Mouse (Mus musculus) neural tube, embryonic 15.5 days (tissue): ENCODE results near the gene Zfp37. TPM values are rescaled to one million over a fixed set of nuclear protein-coding genes. Genes with fewer than 3 reads are reported as not detected.

Source experiments
- polyA plus RNA-seq: library from polyadenylated mRNA; unstranded; fragments of >200 nt; fragmentation: Nextera tagmentation; extraction: Ambion mirVana; gene quantifications from 2 replicates; pipeline ENCODE4 v1.2.1, GENCODE M21; 2015

Gene Zfp37
- polyA plus RNA-seq, 1 experiment from 2014 or later, result 25.9 TPM

Other genes starting within 250 kb of the Zfp37 start
- not detected in 2 replicates for gene Mup20, start 176.9 kb downstream of the Zfp37 start, polyA plus RNA-seq
- gene Mup3, start 143.7 kb downstream of the Zfp37 start, polyA plus RNA-seq, result not detected in 2 replicates
- gene Mup21, start 80.2 kb downstream of the Zfp37 start, polyA plus RNA-seq, result not detected in 2 replicates
- gene Slc31a2, start 31.5 kb upstream of the Zfp37 start, polyA plus RNA-seq, result 15.9 and 18.0 TPM in 2 replicates
- gene Fkbp15, start 129.5 kb upstream of the Zfp37 start, polyA plus RNA-seq, result 22.6 and 24.2 TPM in 2 replicates
- 32.2 and 36.5 TPM in 2 replicates for gene Slc31a1, start 129.7 kb upstream of the Zfp37 start, polyA plus RNA-seq
- gene Cdc26, start 177.6 kb upstream of the Zfp37 start, polyA plus RNA-seq, result 76.8 and 95.4 TPM in 2 replicates
- gene Prpf4, start 177.8 kb upstream of the Zfp37 start, polyA plus RNA-seq, result 15.3 and 16.4 TPM in 2 replicates
- gene Rnf183, start 204.2 kb upstream of the Zfp37 start, polyA plus RNA-seq, result 0.17 TPM in 1 of 2 replicates, not detected in the other
- 12.5 and 13.3 TPM in 2 replicates for gene Wdr31, start 239.8 kb upstream of the Zfp37 start, polyA plus RNA-seq
- gene Bspry, start 249.0 kb upstream of the Zfp37 start, polyA plus RNA-seq, result 0.67 and 5.3 TPM in 2 replicates